Mouse (Mus musculus) gastrocnemius, adult 2 months (tissue): ENCODE results near the gene Parvg. TPM values are rescaled to one million over a fixed set of nuclear protein-coding genes. Genes with fewer than 3 reads are reported as not detected.

Source experiments
- DNase-seq: peaks from one replicate; pipeline ENCODE4 v3.0.0; 2022
- H3K27ac ChIP-seq: fragments of 200-600 bp; 2 replicates; pipeline ENCODE4 v1.8.1; 2022; ENCODE audit warnings: mild to moderate bottlenecking
- H3K4me3 ChIP-seq: fragments of 200-600 bp; 2 replicates; pipeline ENCODE4 v1.8.1; 2022; ENCODE audit warnings: mild to moderate bottlenecking, moderate library complexity
- CTCF ChIP-seq: fragments of 200-600 bp; IDR thresholded peaks from 2 replicates; pipeline ENCODE4 v1.8.1; 2022; ENCODE audit warnings: antibody characterized with exemption, mild to moderate bottlenecking, moderate library complexity
- intact Hi-C: fragments of 180-260 bp; cut with DNase I; formaldehyde crosslinking; loops from one replicate; pipeline ENCODE4 v1.15.1; 2025
- total RNA-seq, 2 experiments: library from RNA; stranded (reverse); gene quantifications; 2 replicates each; pipeline ENCODE4 v1.2.3; 2021

Parvg gene
- total RNA-seq, 2 experiments from 2014 or later = 0.53 to 0.54 TPM

DNA sequence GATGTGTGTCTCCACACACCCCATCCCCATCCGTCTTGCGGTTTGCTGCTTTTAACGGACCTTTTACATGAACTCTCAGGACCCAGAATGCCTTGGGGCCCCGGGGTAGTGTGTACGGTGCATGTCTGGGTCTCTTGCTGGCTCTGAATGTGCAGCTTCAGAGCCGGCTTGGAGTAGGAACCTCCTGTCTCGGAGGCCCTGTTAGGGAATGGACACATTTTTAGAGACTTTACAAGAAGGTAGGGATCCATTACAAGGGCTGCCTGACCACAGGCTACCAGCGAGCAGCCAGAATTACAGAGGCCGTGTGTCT lies 10.3 kb upstream of the Parvg start:
- TF ChIP-seq CTCF = no peak

DNA sequence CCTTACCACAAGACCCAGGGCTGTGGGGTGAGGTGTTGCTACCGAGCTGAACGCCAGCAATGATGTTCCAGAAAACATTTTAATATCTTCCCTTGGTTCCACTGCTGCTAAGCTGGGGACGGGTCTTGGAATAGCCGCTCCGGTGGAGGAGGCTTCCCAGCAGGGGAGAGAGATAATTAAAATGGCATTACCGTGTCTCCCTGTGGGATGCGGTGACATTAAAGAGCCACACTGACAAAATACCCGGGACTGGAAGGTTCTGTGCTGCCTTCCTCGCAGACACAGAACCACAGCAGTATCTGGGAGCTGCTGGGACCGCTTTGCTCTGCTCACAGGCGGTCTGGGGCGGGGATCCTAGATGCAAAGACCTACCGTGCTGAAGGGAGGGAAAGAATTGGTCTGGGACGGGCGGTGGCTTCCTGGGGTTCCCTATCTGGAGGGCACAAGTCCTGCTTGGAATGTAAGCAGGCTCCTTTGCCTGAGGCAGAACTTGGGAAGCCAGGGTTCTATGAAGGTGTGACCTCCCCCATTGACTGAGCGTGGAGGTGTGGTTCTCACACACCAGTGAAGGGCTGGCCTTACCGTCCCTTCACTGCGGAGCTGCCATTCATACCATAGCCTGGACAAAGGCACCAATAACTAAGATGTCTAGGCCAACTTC lies 9.3 kb upstream of the Parvg start:
- H3K4me3 ChIP-seq = no peak overlapping the region
- no peak for TF ChIP-seq CTCF
- no peak for DNase-seq
- H3K27ac ChIP-seq = no peak overlapping the region
- intact Hi-C loops = no loop called here

More for the DNA sequence above, 10.3 kb upstream of the Parvg start:
- DNase-seq = no peak
- no peak overlapping the region for H3K4me3 ChIP-seq
- H3K27ac ChIP-seq = peak overlapping the region; percentile 24; the same call in 1 of the 2 replicates
- intact Hi-C loops = no loop called here

DNA sequence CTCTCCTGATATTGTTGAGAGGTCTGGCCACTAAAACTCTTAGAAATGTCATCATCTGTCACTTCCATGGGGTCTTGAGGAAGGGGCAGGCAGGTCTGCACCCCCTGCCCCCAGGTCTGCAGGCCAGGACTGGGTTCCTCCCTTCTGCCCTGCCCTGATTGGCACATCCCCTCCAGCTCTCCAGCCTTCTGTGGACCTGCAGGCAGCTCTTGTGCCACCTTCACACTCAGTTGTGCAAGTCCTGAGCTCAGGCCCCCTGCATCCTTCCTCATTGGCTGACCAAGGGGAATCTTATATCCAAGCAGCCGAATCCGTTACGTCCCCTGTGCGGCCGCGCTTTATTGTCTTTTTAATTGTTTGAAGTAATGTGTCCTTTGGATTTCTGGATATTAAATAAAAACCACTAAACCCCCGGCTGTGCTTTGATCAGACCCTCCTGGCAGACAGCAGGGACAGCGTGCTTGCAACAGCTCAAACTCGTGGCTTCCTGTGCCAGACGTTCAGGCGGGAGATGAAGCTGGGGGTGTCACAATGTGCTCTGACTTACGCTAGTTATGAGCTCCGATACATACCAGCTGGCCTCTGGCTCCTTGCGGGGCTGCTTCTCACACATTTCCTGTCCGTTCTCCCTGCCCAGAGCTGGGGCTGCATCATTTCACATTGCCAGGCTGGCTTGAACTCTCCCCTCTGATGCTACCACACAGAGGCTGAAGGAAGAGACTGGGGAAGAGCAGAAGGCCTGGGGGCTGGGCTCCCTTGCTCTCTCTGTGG lies 8.4 kb upstream of the Parvg start:
- DNase-seq = no peak
- intact Hi-C loops = no loop called here
- no peak overlapping the region for H3K4me3 ChIP-seq
- no peak overlapping the region for H3K27ac ChIP-seq
- no peak for TF ChIP-seq CTCF

DNA sequence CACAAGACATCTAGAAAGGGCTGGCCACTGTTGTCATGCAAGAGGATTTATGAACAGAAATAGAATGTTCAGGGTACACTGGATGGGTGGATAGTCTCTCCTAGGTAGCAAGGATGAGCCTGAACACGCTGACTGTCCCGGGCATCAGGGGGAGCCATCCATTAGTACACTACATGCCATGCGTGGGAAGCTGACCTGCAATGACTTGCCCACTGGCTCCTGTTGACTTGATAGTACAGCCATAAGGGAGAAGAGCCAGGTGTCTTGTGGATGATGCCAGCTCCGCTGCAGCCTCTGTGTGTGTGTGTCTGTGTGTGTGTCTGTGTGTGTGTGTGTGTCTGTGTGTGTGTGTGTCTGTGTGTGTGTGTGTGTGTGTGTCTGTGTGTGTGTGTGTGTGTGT lies 4.4 kb upstream of the Parvg start:
- Histone ChIP-seq H3K27ac (no peak overlapping the region), H3K4me3 (no peak overlapping the region)
- intact Hi-C loops = no loop called here
- TF ChIP-seq CTCF = no peak
- DNase-seq = no peak

DNA sequence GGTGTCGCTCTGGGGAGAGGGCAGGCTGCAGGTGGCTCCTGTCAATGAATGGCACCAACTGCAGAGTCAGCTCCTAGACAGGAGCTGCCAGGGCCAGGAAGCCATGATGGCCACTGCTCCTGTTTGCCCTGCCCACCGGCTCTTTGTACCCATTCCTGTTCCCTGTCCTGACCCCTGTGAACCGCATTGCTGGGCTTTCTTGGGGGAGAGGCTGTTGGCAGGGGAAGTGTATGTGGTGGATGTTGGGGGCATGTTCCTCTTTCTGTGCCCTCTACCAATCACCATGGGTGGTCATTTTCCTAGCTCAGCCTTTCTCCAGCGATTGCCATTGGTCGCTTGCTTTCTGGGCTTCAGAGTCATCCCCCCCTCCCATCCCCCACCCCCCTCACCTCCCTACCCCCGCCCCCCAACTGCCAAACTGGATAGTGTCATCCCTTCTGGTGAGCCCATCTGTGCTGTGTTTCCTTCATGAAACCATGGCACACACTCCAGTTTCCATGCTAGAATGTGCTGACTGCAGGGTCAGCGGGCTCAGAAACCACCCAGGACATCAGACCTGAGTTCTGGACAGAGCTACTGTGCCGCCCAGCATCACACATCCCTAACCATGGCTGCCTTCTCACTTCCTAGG lies 2.2 kb upstream of the Parvg start:
- H3K27ac ChIP-seq = no peak overlapping the region
- intact Hi-C loops = no loop called here
- H3K4me3 ChIP-seq = no peak overlapping the region
- TF ChIP-seq CTCF = no peak
- DNase-seq = no peak

DNA sequence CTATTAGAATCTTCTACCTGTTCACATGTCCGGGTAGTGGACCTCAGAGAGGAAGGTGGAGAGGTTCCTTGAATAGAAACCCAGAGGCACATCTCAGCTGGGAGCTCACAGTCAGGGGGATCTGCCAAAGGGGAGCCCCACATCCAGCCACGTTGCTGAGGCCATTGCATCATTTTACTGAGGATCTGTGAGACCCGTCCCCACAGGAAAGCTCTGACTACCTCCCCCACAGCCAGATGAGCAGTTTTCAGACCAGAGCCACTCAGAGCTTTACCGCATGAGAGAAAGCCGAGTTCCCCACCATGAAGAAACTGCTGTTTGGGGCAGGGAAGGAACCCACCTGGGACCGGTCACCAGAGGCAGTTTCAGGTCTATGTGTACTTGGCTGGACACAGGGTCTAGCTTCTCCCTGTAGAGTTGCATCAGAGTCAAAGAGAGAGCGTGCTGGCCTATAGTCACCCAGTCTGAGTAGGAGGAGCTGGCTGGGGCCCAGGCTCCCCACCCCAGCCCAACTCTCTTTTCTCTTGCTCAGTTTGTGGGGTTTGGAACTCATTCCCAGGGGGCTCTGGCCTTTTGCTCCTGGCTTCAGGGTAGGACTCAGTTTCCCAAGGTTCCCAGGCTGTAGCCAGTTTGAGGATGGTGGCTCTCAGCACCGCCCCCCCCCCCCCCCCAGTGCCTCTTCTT lies 1.2 kb downstream of the Parvg start:
- intact Hi-C loops = no loop called here
- Histone ChIP-seq H3K27ac (no peak overlapping the region), H3K4me3 (peak overlapping the region; percentile 16)
- no peak for TF ChIP-seq CTCF
- DNase-seq = peak; percentile 47

DNA sequence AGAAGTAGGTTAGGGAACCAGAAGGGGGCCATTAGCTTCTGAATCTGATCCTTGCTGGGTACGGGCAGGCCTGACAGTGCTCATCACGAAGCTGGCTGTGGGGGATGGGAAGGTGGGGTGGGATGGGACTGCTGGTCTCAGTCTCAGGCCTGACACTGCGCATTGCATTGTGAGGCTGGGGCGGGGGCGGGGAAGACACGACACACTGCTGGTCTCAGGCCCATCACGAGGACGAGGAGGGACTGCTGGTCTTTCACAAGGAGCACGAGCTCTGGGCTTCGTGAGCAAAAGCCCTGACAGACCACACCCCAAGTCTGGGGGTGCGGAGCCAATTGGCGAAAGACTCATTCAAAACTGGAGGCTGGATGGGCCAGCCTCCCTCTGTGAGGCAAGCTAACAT lies 1.9 kb downstream of the Parvg start:
- intact Hi-C loops = no loop called here
- Histone ChIP-seq H3K4me3 (no peak overlapping the region), H3K27ac (no peak overlapping the region)
- DNase-seq = no peak
- TF ChIP-seq CTCF = no peak

DNA sequence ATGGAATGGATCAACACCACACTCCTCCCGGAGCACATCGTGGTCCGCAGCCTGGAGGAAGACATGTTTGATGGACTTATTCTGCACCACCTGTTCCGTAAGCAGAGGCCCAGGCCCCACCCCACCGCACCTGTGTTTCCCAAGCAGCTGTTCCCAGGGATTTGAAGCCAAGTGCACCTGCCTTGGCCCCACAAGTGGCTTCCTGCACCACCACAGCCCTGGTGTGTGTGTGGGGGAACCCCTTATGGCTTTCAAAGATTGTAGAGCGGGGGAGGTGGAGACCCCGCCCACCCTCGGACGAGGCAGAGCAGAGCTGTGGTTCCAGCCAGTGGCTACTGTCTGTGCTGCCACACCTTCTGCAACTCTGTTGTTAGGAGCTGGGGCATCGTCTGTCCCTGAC lies 5.0 kb downstream of the Parvg start:
- intact Hi-C loops = no loop called here
- no peak overlapping the region for H3K4me3 ChIP-seq
- TF ChIP-seq CTCF = no peak
- H3K27ac ChIP-seq = no peak overlapping the region
- no peak for DNase-seq

DNA sequence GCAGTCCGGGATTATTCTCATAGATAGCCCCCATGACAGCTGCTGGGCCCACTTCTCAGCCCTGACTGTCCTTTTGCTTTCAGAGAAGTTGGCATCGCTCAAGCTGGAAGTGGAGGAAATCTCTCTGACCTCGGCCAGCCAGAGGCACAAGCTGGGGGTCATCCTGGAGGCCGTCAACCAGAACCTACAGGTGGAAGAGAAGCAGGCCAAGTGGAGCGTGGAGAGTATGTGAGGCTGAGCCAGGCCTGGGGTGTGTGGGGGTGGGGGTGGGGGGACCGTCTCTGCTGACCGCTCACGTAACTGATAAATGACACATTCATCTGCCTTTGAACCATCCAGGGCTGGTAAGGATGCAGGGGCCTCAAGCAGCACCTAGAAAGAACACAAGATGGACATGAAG lies 6.1 kb downstream of the Parvg start:
- Histone ChIP-seq H3K27ac (no peak overlapping the region), H3K4me3 (no peak overlapping the region)
- TF ChIP-seq CTCF = no peak
- intact Hi-C loops = no loop called here
- DNase-seq = no peak

DNA sequence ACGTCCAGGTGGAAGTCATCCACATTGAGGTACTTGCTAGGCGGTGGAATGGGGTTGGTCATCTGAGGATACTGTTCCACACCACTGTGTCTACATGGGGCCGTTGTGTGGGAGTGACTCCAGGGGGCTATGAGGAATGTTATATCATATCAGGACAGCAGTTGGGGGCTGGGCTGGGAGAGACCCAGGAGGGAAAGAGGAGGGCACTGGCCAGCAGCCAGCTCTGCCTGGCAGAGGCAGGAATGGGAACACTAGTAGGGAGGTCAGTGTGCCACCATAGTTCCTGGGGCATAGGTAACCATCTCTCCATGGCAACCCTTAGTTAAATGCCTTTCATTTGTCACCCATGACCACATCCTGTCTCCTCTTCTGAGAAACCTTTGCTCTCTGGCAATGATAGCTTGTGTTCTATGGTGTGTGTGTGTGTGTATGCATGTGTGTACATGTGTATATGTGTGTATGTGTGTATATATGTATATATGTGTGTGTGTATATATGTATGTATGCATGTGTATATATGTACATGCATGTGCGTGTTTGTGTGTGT lies 7.3 kb downstream of the Parvg start:
- intact Hi-C loops = no loop called here
- TF ChIP-seq CTCF = no peak
- DNase-seq = no peak
- no peak overlapping the region for H3K4me3 ChIP-seq
- H3K27ac ChIP-seq = no peak overlapping the region

DNA sequence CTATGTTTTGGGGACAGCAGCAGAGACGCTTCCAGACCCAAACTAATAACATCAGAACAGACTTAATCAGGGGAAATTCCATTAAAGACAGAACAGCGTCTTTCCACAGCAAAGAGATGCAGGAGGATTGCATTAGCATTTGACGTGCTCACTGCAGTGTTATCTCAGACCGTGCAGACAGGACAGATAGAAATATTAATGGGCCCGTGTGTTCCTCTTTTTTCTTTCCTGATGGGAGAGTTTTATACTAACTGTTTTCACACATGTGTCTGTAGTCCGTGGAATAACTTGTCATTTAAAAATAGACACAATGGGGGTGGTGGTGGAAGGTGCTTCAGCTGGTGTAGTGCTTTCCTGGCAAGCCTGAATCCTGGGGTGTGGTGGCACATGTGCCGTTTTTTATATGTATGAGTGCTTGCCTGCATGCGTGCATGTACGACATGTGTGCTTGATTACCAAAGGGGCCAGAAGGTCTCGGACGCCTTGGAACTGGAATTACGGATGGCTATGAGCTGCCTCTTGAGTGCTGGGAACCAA lies 12.5 kb downstream of the Parvg start:
- DNase-seq = no peak
- intact Hi-C loops = no loop called here
- TF ChIP-seq CTCF = no peak
- Histone ChIP-seq H3K27ac (no peak overlapping the region), H3K4me3 (no peak overlapping the region)

DNA sequence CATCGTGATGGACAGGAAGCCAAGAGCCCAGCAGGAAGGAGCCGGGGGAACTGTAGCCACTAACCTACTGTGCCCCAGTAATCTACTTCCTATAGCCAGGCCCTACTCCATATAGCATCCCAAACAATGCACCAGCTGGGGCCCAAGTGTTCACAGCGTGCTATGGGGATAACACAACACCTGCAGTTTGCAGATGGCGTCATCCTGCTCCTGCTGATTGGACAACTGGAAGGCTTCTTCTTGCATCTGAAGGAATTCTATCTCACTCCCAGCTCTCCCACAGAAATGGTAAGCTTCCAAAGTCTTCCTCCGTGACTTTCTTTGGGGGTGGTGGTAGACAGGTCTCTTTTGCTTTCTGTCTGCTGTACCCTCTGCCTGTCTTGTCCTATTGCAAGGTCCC lies 13.8 kb downstream of the Parvg start:
- no peak for DNase-seq
- intact Hi-C loops = no loop called here
- H3K4me3 ChIP-seq = no peak overlapping the region
- no peak for TF ChIP-seq CTCF
- no peak overlapping the region for H3K27ac ChIP-seq
